Mouse (Mus musculus) testis, postnatal 10 days (tissue): ENCODE measurements around the gene Mast1.

Experiments used
- DNase-seq: peaks from one replicate; pipeline ENCODE4 v3.0.0; 2021; ENCODE audit warnings: low spot score

Gene Mast1

GRCm38 (mm10) chr8:84973079-84973478 lies 35.9 kb upstream of the Mast1 start:
- no peak for DNase-seq

GRCm38 (mm10) chr8:84970913-84971312 lies 33.8 kb upstream of the Mast1 start:
- no peak for DNase-seq

GRCm38 (mm10) chr8:84970135-84970790 lies 33.1 kb upstream of the Mast1 start:
- no peak for DNase-seq

GRCm38 (mm10) chr8:84969241-84970134 lies 32.3 kb upstream of the Mast1 start, which contains the start of the genes Gm49661, Prdx2 and Rnaseh2a:
Gene Gm49661, minus strand, starts transcription at chr8:84969433.
Gene Prdx2, plus strand, starts transcription at chr8:84969587.
Gene Rnaseh2a, minus strand, starts transcription at chr8:84969767.
- peak; percentile 85 for DNase-seq

- no peak for DNase-seq
Measured at GRCm38 (mm10) chr8:84968650-84969049, 31.5 kb upstream of the Mast1 start.

- DNase-seq, result no peak
Measured at GRCm38 (mm10) chr8:84967532-84968304, 30.6 kb upstream of the Mast1 start.

- DNase-seq, result no peak
Measured at GRCm38 (mm10) chr8:84966603-84967002, 29.4 kb upstream of the Mast1 start.

- DNase-seq, result peak; percentile 91
Measured at GRCm38 (mm10) chr8:84965731-84966291, 28.7 kb upstream of the Mast1 start.

GRCm38 (mm10) chr8:84963952-84964351 lies 26.8 kb upstream of the Mast1 start:
- DNase-seq, result no peak

- DNase-seq, result peak; percentile 59
Measured at GRCm38 (mm10) chr8:84959811-84960210, 22.7 kb upstream of the Mast1 start.

GRCm38 (mm10) chr8:84956768-84957167 lies 19.6 kb upstream of the Mast1 start:
- peak; percentile 83 for DNase-seq

- DNase-seq, result peak; percentile 66
Measured at GRCm38 (mm10) chr8:84952612-84953255, 15.6 kb upstream of the Mast1 start.

- DNase-seq, result no peak
Measured at GRCm38 (mm10) chr8:84949753-84950152, 12.6 kb upstream of the Mast1 start.

- DNase-seq, result peak; percentile 77
Measured at GRCm38 (mm10) chr8:84947241-84947545, 10.0 kb upstream of the Mast1 start.

GRCm38 (mm10) chr8:84946528-84947240 lies 9.5 kb upstream of the Mast1 start, which contains the start of gene Rtbdn:
Gene Rtbdn, plus strand, starts transcription at chr8:84946991.
- DNase-seq, result no peak

GRCm38 (mm10) chr8:84945633-84946527 lies 8.7 kb upstream of the Mast1 start:
- no peak for DNase-seq

GRCm38 (mm10) chr8:84945235-84945632 lies 8.1 kb upstream of the Mast1 start:
- no peak for DNase-seq

- peak; percentile 71 for DNase-seq
Measured at GRCm38 (mm10) chr8:84944478-84945160, 7.5 kb upstream of the Mast1 start.

- no peak for DNase-seq
Measured at GRCm38 (mm10) chr8:84943699-84944098, 6.5 kb upstream of the Mast1 start.
